Mouse (Mus musculus): ENCODE results near the gene Arhgap15. TPM values are rescaled to one million over a fixed set of nuclear protein-coding genes. Genes with fewer than 3 reads are reported as not detected.
"Not testable (repeated sequence)": the region's sequence is repeated elsewhere in the genome, so short reads cannot be mapped to it uniquely, and the experiment has no call there.

The Arhgap15 gene
- polyA plus RNA-seq (2015; fragmentation: Nextera tagmentation; extraction: Ambion mirVana) = 0.57 and 0.59 TPM in 2 replicates

DNA sequence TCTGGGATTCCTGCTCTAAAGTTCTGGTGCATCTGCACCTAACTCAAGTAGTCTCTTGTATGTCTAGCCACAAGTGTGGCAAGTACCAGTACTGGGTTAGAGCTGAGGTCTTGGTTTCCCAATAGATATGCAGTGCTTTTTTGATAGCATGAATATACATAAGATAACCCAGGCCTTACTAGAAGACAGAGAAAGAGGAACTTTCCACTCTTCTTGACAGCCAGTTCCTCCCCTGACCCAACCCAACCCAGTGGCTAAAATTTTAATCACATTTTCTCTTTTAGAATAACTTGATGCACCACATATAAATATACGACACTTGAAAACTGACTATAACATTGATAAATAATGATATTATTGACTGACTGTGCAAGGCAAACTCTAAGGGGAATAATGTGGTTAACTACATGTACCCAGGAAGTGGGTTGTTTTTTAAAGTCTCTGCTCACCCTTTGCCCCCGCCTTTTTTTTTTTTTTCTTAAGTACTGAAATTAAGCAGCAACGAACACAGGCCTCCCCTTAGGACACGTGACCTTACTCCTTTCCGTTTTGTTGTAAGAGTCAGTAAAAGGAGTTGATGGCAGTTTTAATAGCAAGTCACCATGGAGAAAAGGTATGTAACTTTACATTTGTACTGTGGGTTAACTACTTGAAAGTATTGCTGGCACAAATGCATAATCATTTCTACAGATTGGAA lies at the start of gene Arhgap15:
TSS of gene Arhgap15 (plus strand) at position 538 of the 697 bp plus-strand sequence.
- no peak for ATAC-seq
- H3K4me3 ChIP-seq (replicated peaks) = no peak within 1 kb of the TSS
- WGBS = 86% methylated on average over 5 of the region's 5 CpGs
- H3K36me3 ChIP-seq = no peaks in the 10 kb centered on the region
- no peak within 1 kb of the TSS for H3K4me2 ChIP-seq (replicated peaks)
- no peak within 1 kb of the TSS for H3K9ac ChIP-seq (replicated peaks)
- no peaks in the 10 kb centered on the region for H3K4me1 ChIP-seq (replicated peaks)
- H3K27ac ChIP-seq = no peak within 1 kb of the TSS
- H3K27me3 ChIP-seq = no peaks in the 10 kb centered on the region
- H3K9me3 ChIP-seq = no peaks in the 10 kb centered on the region

DNA sequence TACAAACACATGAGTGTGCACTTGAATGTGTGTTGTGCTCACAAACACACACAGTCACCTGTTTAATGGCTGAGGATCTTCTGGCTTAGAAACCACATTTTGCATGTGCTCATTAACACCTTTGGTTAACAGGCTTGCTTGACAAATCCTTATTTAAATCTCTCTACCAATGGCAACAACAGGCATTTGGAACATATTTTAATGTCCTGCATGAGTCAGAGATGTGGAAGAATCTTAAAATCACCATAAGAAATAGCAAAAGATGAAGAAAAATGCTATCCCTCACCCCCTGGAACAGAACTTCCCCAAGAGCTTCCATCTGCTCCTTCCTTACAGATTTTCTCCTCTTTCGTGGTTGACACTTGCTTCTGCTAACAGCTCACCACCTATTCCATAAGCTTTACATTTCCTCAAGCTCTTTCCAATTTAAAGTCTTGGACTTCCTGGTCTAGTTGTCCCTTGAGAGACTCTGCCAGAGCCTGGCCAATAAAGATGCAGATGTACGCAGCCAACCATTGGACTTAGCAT lies 35.9 kb upstream of the Arhgap15 start:
- no peak overlapping the region for H3K4me3 ChIP-seq (replicated peaks)
- no peaks in the 10 kb centered on the region for H3K36me3 ChIP-seq
- no peaks in the 10 kb centered on the region for H3K9me3 ChIP-seq
- 93% methylated on average over 2 of the region's 2 CpGs for WGBS
- H3K9ac ChIP-seq (replicated peaks) = no peak overlapping the region
- no peak for ATAC-seq
- H3K4me2 ChIP-seq (replicated peaks) = no peak overlapping the region
- no peak overlapping the region for H3K27ac ChIP-seq
- no peaks in the 10 kb centered on the region for H3K4me1 ChIP-seq (replicated peaks)
- H3K27me3 ChIP-seq = no peaks in the 10 kb centered on the region

- Histone ChIP-seq H3K9ac (replicated peaks) (peak overlapping the region; percentile 51; the same call in 1 of the 2 replicates), H3K4me2 (replicated peaks) (peak overlapping the region; percentile 49), H3K27me3 (no peaks in the 10 kb centered on the region), H3K9me3 (no peaks in the 10 kb centered on the region), H3K36me3 (no peaks in the 10 kb centered on the region), H3K27ac (no peak overlapping the region), H3K4me3 (replicated peaks) (peak overlapping the region; percentile 28), H3K4me1 (replicated peaks) (peaks cover 6% of the 10 kb centered on the region)
- peak; percentile 91 for ATAC-seq
- WGBS = 20% methylated on average over 14 of the region's 14 CpGs
Observed at GRCm38 (mm10) chr2:43722446-43723103, 26.0 kb upstream of the Arhgap15 start.

DNA sequence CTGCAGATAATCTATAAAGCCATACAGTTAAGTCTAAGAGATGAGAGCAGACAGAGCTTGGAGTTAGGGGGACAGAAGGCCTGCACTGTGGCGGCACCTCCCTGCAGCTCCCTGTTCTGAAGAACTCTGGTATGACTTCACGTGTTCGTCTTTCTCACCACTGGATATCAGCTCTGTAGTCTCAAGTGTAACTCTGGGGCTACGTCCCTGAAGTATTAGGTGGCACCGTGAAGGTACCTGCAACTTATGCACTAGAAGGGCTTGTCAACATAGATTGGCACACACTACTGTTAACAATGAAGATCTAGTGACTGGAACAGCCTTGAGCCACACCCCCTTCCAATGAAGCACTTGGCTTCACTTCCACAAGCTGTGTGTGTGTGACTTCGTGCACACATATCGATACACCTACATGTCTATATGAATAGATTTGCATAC lies 25.5 kb upstream of the Arhgap15 start:
- H3K4me1 ChIP-seq (replicated peaks) = peaks cover 6% of the 10 kb centered on the region
- H3K27ac ChIP-seq = no peak overlapping the region
- 63% methylated on average over 7 of the region's 7 CpGs for WGBS
- H3K4me3 ChIP-seq (replicated peaks) = peak overlapping the region; percentile 28
- no peaks in the 10 kb centered on the region for H3K36me3 ChIP-seq
- H3K4me2 ChIP-seq (replicated peaks) = peak overlapping the region; percentile 49
- no peaks in the 10 kb centered on the region for H3K27me3 ChIP-seq
- H3K9me3 ChIP-seq = no peaks in the 10 kb centered on the region
- ATAC-seq = peak; percentile 84
- H3K9ac ChIP-seq (replicated peaks) = peak overlapping the region; percentile 51; the same call in 1 of the 2 replicates

- Histone ChIP-seq H3K9ac (replicated peaks) (no peak overlapping the region), H3K27ac (no peak overlapping the region), H3K4me2 (replicated peaks) (no peak overlapping the region), H3K36me3 (no peaks in the 10 kb centered on the region), H3K4me3 (replicated peaks) (no peak overlapping the region), H3K9me3 (no peaks in the 10 kb centered on the region), H3K4me1 (replicated peaks) (peaks cover 6% of the 10 kb centered on the region), H3K27me3 (no peaks in the 10 kb centered on the region)
- ATAC-seq = no peak
- WGBS = 67% methylated on average over 5 of the region's 5 CpGs
Observed at GRCm38 (mm10) chr2:43727181-43727580, 21.4 kb upstream of the Arhgap15 start.

DNA sequence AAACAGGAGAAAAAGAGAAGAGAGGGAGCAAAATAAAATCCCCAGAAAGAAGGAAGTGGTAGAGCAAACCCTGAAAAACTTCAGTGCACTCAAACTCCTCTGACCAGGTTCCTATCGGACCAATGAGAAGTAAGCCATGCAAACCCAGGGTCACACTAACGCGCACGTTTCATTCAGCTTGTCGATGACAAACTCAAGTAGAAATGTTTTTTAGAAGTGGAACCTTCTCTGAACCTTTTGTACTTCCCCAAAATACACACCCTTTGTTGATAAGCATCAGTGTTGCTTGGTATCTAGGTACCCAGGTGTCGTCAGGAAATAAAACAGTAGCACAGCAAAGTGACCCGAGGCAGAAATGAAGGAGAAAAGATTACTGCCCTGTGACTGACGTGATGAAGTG lies 20.9 kb upstream of the Arhgap15 start:
- no peaks in the 10 kb centered on the region for H3K9me3 ChIP-seq
- no peak overlapping the region for H3K27ac ChIP-seq
- no peak overlapping the region for H3K4me3 ChIP-seq (replicated peaks)
- H3K4me1 ChIP-seq (replicated peaks) = peaks cover 6% of the 10 kb centered on the region
- WGBS = 86% methylated on average over 8 of the region's 8 CpGs
- ATAC-seq = no peak
- H3K36me3 ChIP-seq = no peaks in the 10 kb centered on the region
- H3K9ac ChIP-seq (replicated peaks) = no peak overlapping the region
- H3K27me3 ChIP-seq = no peaks in the 10 kb centered on the region
- no peak overlapping the region for H3K4me2 ChIP-seq (replicated peaks)

GRCm38 (mm10) chr2:43728831-43729230 lies 19.8 kb upstream of the Arhgap15 start:
- no peak overlapping the region for H3K4me2 ChIP-seq (replicated peaks)
- H3K4me1 ChIP-seq (replicated peaks) = no peaks in the 10 kb centered on the region
- H3K4me3 ChIP-seq (replicated peaks) = no peak overlapping the region
- no peaks in the 10 kb centered on the region for H3K27me3 ChIP-seq
- no peak overlapping the region for H3K27ac ChIP-seq
- 92% methylated on average over 3 of the region's 3 CpGs for WGBS
- no peaks in the 10 kb centered on the region for H3K36me3 ChIP-seq
- no peaks in the 10 kb centered on the region for H3K9me3 ChIP-seq
- no peak overlapping the region for H3K9ac ChIP-seq (replicated peaks)
- no peak for ATAC-seq

- H3K4me1 ChIP-seq (replicated peaks) = no peaks in the 10 kb centered on the region
- no peak overlapping the region for H3K27ac ChIP-seq
- H3K9ac ChIP-seq (replicated peaks) = no peak overlapping the region
- H3K27me3 ChIP-seq = no peaks in the 10 kb centered on the region
- no peak for ATAC-seq
- H3K4me2 ChIP-seq (replicated peaks) = no peak overlapping the region
- no peak overlapping the region for H3K4me3 ChIP-seq (replicated peaks)
- no peaks in the 10 kb centered on the region for H3K9me3 ChIP-seq
- no peaks in the 10 kb centered on the region for H3K36me3 ChIP-seq
- 53% methylated on average over 3 of the region's 3 CpGs for WGBS
Observed at GRCm38 (mm10) chr2:43732396-43732795, 16.2 kb upstream of the Arhgap15 start.

DNA sequence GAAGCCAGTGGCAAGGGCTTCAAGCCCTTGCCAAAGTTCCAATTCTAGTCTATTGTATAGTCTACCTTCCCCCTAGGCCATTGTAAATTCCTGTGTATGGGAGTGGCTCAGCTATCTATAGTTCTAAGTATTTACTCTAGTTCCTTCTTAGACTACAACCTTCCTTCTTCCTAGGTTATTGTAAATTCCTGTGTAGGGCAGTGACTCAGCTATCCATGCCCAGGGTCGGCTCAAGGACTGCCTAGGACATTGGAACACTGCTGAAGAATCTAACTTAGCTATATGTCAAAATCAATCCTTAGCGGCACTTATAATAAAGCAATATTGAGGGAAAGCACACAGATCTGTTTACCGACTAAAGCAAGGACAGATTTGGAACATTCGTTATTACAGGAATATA lies 13.6 kb upstream of the Arhgap15 start:
- not testable (repeated sequence) for H3K4me1 ChIP-seq (replicated peaks); H3K9ac ChIP-seq (replicated peaks); H3K36me3 ChIP-seq; H3K9me3 ChIP-seq; H3K27me3 ChIP-seq; H3K4me2 ChIP-seq (replicated peaks); H3K27ac ChIP-seq; ATAC-seq; H3K4me3 ChIP-seq (replicated peaks)
- WGBS = 97% methylated on average over 4 of the region's 4 CpGs

DNA sequence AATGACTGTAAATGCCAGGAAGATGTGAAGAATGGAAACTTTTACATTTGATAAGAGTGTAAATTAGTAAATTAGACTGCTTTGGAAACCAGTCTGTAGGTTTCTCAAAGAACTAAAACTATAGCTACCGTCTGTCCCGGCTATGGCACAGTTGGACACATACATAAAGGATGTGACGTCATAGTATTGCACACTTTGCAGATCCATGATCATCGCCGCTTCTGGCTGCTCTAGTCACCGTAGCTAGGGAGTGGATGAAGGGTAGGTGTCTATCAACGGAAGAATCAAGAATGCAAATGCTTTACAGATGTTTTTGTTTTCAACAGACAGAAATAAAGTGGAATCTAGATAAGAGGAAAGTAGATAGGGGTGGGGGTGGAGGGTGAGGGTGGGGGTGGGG lies 11.1 kb upstream of the Arhgap15 start:
- WGBS = 93% methylated on average over 7 of the region's 7 CpGs
- Histone ChIP-seq H3K27ac (no peak overlapping the region), H3K4me3 (replicated peaks) (no peak overlapping the region), H3K27me3 (no peaks in the 10 kb centered on the region), H3K4me1 (replicated peaks) (no peaks in the 10 kb centered on the region), H3K9me3 (no peaks in the 10 kb centered on the region), H3K4me2 (replicated peaks) (no peak overlapping the region), H3K36me3 (no peaks in the 10 kb centered on the region), H3K9ac (replicated peaks) (no peak overlapping the region)
- ATAC-seq = no peak

DNA sequence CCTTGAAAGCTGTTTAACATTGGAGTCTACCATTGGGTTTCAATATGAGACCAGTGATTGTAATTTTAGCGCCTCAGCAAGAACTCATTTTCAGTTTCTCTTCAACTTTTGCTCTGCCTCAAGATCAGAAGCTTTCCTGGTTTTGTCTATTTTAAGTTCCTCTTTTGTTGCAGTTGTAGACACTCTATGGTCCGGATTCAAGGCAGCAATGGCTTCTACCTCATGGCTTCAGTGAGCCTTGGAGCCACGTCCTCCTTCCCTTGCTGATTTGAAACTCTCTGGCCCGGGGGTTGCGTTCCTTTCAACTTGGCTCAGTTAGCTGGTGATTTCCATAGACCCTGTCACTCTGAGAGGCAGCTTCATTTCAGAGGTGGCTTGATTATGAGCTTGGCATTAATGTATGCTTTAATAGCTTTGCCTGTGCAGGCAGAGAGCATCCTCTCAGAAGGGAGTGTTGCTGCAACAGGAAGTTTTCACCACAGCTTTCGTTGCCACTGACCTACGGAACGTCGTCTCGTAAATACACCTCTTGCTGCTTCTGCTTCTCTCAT lies 10.0 kb upstream of the Arhgap15 start:
- Histone ChIP-seq H3K4me3 (replicated peaks) (no peak overlapping the region), H3K36me3 (no peaks in the 10 kb centered on the region), H3K4me2 (replicated peaks) (no peak overlapping the region), H3K27ac (no peak overlapping the region), H3K4me1 (replicated peaks) (no peaks in the 10 kb centered on the region), H3K9ac (replicated peaks) (no peak overlapping the region), H3K27me3 (no peaks in the 10 kb centered on the region), H3K9me3 (no peaks in the 10 kb centered on the region)
- no peak for ATAC-seq
- WGBS = 91% methylated on average over 10 of the region's 10 CpGs

- Histone ChIP-seq H3K9me3 (no peaks in the 10 kb centered on the region), H3K36me3 (no peaks in the 10 kb centered on the region), H3K4me3 (replicated peaks) (no peak overlapping the region), H3K4me2 (replicated peaks) (no peak overlapping the region), H3K9ac (replicated peaks) (no peak overlapping the region), H3K4me1 (replicated peaks) (no peaks in the 10 kb centered on the region), H3K27me3 (no peaks in the 10 kb centered on the region), H3K27ac (no peak overlapping the region)
- WGBS = 92% methylated on average over 9 of the region's 9 CpGs
- ATAC-seq = no peak
Observed at GRCm38 (mm10) chr2:43739190-43739818, 9.3 kb upstream of the Arhgap15 start.
